Mouse (Mus musculus): ENCODE measurements around the gene Ptp4a2.

GRCm38 (mm10) chr4:129853053-129853452 lies 42.0 kb downstream of the Ptp4a2 start:
- no peak for TF ChIP-seq CTCF (IDR thresholded peaks at IDR 0.05; ENCODE audit: extremely low read depth, insufficient read length, insufficient replicate concordance, low read depth, low read length)
- TF ChIP-seq POLR2A (IDR thresholded peaks at IDR 0.05; ENCODE audit: low read depth, low read length): no peak
